Mouse (Mus musculus): ENCODE results near the gene Tesmin. TPM values are rescaled to one million over a fixed set of nuclear protein-coding genes. Genes with fewer than 3 reads are reported as not detected.

Tesmin gene
- polyA plus RNA-seq, 1 experiment from 2014 or later, result 0.35 TPM

DNA sequence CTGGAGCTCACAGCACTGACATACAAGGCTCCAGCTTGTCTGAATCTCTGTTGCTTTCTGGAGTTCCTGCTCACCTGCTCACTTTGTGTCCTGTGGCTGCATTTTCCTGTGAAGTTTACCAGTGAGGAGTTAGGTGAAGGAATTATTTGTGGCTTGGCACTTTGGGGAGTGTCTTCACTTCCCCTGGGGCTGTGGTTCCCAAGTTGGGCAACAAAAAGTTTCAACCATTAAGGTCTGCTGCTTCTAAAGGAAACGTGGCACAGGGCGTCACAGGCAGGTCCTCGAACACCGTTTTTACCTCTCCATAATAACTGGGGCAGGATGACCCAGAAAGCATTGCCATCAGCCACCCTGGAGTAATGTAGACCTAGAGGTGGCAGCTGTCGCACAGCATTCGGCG, 12.8 kb downstream of the Tesmin start:
- WGBS, result 86% methylated on average over 7 of the region's 7 CpGs

DNA sequence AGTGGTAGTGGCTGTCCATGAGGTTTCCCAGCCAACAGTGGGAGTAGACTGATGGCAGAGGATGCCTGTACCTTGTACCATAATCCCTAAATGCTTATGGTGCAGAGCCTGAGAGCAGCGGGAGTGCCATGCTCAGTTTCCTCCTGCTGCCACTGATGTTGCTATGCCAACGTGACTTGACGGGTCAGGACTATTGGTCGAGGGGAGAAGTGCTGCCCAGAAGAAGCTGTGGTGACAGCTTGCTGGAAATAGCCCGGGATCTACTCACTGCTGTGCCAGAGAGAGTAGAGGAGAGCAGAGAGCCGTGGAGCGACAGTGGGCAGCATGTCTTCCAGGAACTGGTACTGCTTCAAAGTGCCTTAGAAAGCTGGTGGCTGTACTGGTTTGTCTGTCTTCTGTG, 13.3 kb downstream of the Tesmin start:
- no peak for ATAC-seq
- Histone ChIP-seq H3K27me3 (no peaks in the 10 kb centered on the region), H3K27ac (no peak overlapping the region), H3K9me3 (no peaks in the 10 kb centered on the region), H3K4me3 (replicated peaks) (no peak overlapping the region), H3K4me1 (replicated peaks) (no peaks in the 10 kb centered on the region), H3K4me2 (replicated peaks) (no peak overlapping the region), H3K9ac (replicated peaks) (no peak overlapping the region), H3K36me3 (no peaks in the 10 kb centered on the region)
- WGBS, result 54% methylated on average over 7 of the region's 7 CpGs

More for the DNA sequence above, 12.8 kb downstream of the Tesmin start:
- no peak for ATAC-seq
- no peaks in the 10 kb centered on the region for H3K9me3 ChIP-seq
- H3K4me3 ChIP-seq (replicated peaks), result no peak overlapping the region
- H3K27ac ChIP-seq, result no peak overlapping the region
- H3K4me2 ChIP-seq (replicated peaks), result no peak overlapping the region
- no peaks in the 10 kb centered on the region for H3K27me3 ChIP-seq
- no peaks in the 10 kb centered on the region for H3K4me1 ChIP-seq (replicated peaks)
- H3K36me3 ChIP-seq, result no peaks in the 10 kb centered on the region
- no peak overlapping the region for H3K9ac ChIP-seq (replicated peaks)

DNA sequence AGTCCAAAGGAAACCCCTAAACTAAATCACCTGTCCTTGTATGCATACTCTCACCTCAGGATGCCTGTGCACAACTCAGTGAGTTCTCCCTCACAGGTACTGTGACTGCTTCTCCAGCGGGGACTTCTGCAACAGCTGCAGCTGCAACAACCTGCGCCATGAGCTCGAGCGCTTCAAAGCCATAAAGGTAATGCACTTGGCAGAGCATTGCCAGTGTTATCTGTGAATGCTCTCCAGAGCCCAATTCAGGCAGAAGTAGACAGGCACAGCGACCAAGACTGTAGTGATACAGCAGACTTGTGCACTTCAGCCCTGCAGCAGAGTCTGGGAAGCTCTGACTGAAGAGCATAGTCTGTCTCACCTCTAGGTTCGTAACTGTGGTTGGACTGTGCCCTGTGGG, 13.7 kb downstream of the Tesmin start:
- H3K36me3 ChIP-seq, result no peaks in the 10 kb centered on the region
- no peak for ATAC-seq
- WGBS, result 85% methylated on average over 6 of the region's 6 CpGs
- no peak overlapping the region for H3K4me3 ChIP-seq (replicated peaks)
- H3K27ac ChIP-seq, result no peak overlapping the region
- no peak overlapping the region for H3K4me2 ChIP-seq (replicated peaks)
- H3K9me3 ChIP-seq, result no peaks in the 10 kb centered on the region
- H3K9ac ChIP-seq (replicated peaks), result no peak overlapping the region
- H3K4me1 ChIP-seq (replicated peaks), result no peaks in the 10 kb centered on the region
- no peaks in the 10 kb centered on the region for H3K27me3 ChIP-seq

DNA sequence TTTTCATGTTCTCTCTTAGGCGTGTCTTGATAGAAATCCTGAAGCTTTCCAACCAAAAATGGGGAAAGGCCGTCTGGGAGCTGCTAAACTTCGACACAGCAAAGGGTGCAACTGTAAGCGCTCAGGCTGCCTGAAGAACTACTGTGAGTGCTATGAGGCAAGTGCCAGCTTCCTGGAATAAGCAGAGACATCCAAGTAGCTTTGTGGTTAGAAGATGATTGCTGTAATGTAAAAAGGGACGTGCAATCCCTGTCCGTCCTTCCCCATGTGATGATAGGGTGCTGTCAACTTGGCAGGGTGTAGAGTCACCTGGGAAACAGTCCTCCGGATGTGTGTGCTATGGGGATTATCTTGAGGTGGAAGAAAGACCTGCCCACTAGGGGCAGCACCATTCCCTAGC, 15.4 kb downstream of the Tesmin start:
- H3K4me1 ChIP-seq (replicated peaks), result no peaks in the 10 kb centered on the region
- WGBS, result 83% methylated on average over 7 of the region's 7 CpGs
- no peaks in the 10 kb centered on the region for H3K27me3 ChIP-seq
- H3K4me3 ChIP-seq (replicated peaks), result no peak overlapping the region
- no peaks in the 10 kb centered on the region for H3K36me3 ChIP-seq
- no peak for ATAC-seq
- no peak overlapping the region for H3K4me2 ChIP-seq (replicated peaks)
- H3K9me3 ChIP-seq, result no peaks in the 10 kb centered on the region
- no peak overlapping the region for H3K9ac ChIP-seq (replicated peaks)
- H3K27ac ChIP-seq, result no peak overlapping the region

DNA sequence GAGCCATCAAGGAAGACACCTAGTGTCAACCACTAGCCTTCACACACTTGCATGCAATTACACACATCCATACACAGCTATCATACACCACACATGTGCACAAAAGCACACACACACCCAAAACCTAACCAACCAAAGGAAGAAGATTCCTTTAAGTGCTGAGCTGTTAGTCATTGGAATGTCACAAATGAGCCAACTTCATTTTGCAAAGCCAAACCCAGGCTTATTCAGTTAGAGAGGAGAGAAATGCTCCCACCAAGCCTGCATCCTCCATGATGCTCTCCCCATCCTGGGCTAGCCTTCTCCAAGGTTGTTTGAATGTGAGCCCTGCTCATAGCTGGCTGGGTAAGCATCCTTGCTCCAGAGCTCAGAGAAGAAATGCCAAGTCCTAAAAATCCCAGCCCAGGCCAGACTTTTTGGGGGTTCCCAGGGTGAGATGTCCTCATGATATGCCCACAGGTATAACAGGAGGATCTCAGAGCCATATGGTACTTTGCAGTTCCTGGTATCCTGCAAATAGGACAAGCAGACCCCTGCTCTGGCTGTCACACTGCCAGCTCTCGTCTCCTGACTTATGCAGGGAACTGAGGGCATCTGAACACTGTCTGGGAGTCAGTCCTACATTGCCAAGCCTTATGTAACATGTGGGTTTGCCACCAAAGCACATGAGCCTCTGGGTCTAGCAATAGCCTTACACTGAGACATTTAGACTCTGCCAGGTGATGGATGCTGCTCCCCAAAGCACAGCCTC, 17.0 kb downstream of the Tesmin start:
- no peak for ATAC-seq
- no peak overlapping the region for H3K4me3 ChIP-seq (replicated peaks)
- no peaks in the 10 kb centered on the region for H3K4me1 ChIP-seq (replicated peaks)
- H3K4me2 ChIP-seq (replicated peaks), result no peak overlapping the region
- no peak overlapping the region for H3K9ac ChIP-seq (replicated peaks)
- no peaks in the 10 kb centered on the region for H3K9me3 ChIP-seq
- H3K27me3 ChIP-seq, result no peaks in the 10 kb centered on the region
- no peaks in the 10 kb centered on the region for H3K36me3 ChIP-seq
- 57% methylated on average over 1 of the region's 1 CpGs for WGBS
- no peak overlapping the region for H3K27ac ChIP-seq

DNA sequence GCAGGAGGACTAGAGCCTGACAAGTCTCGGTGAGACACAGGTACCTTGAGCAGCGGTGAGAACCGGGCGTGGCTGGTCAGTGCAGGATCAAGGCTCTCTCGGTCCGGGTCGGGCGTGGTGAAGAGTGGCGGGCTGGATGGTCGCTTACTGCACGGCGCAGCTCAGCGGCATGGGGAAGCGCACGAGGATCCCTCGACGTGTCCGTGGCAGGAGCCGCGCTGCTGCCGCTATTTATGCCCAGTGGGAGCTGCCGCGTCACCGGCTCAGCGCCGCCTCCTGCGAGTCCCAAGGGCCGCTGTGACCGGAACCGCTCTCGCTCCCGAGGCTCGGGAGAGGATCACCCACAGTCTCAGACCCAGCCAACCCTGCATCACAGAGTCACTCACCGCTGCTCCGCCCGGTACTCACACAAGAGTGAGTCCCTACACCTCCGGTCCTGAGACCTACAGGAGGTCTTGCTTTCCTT, 25.6 kb downstream of the Tesmin start, which contains the start of gene Gal:
Gal (minus strand) TSS at position 277 of the 466 bp plus-strand sequence.
- no peak within 1 kb of the TSS for H3K27ac ChIP-seq
- WGBS, result 6% methylated on average over 37 of the region's 37 CpGs
- peak; percentile 65 for ATAC-seq

DNA sequence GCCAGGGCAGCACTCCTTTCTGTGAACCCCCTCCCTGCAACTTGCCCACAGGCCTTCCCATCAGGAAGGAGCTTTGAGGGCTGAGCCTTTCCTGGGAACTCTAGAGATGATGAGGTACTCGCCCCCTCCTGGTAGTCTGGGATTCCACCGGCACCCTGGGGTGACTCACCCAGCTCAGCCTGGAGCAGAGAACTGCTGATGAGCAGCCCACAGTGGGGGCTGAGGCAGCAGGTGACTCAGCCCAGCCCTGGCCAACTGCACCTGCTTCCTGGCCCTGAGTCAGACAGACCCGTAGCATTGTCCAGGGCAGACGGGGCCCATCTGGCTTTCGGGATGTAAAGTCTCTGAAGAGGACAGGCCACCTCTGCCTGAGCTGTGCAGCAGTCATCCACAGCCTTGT, 30.6 kb downstream of the Tesmin start:
- H3K27me3 ChIP-seq, result peaks cover 20% of the 10 kb centered on the region
- peaks cover 4% of the 10 kb centered on the region for H3K4me1 ChIP-seq (replicated peaks)
- H3K9ac ChIP-seq (replicated peaks), result no peak overlapping the region
- H3K4me2 ChIP-seq (replicated peaks), result no peak overlapping the region
- 48% methylated on average over 5 of the region's 5 CpGs for WGBS
- no peak overlapping the region for H3K4me3 ChIP-seq (replicated peaks)
- H3K27ac ChIP-seq, result no peak overlapping the region
- ATAC-seq, result 0 out of 2 replicates have a peak, but pooled peaks have one; percentile 8
- no peaks in the 10 kb centered on the region for H3K9me3 ChIP-seq
- H3K36me3 ChIP-seq, result no peaks in the 10 kb centered on the region

More for the DNA sequence above, 25.6 kb downstream of the Tesmin start, which contains the start of gene Gal:
- H3K9me3 ChIP-seq, result no peaks in the 10 kb centered on the region
- H3K4me1 ChIP-seq (replicated peaks), result peaks cover 13% of the 10 kb centered on the region
- peak within 1 kb of the TSS; percentile 62 for H3K4me2 ChIP-seq (replicated peaks)
- peaks cover 36% of the 10 kb centered on the region for H3K27me3 ChIP-seq
- peak within 1 kb of the TSS; percentile 37 for H3K4me3 ChIP-seq (replicated peaks)
- no peaks in the 10 kb centered on the region for H3K36me3 ChIP-seq
- peak within 1 kb of the TSS; percentile 58; the same call in 1 of the 2 replicates for H3K9ac ChIP-seq (replicated peaks)

DNA sequence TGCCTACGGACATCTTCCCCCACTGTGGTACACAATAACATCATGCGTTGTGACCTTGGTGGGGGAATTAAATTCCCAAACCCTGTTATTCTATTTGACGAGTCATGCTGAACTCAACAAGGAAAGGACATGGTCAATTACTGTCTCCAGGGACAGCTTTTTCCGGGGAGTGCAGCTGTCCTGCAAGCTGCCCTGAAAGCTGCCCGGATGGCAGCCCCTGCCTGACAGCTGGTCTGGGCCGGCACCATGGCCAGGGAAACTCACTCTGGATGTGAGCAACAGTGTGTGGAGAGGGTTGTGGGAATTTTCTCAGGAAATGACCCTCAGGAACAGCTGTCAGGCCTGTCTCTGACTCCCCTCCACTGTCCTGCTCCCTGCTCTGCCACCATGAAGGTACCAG, 33.8 kb downstream of the Tesmin start:
- ATAC-seq, result no peak
- Histone ChIP-seq H3K36me3 (no peaks in the 10 kb centered on the region), H3K27me3 (no peaks in the 10 kb centered on the region), H3K9ac (replicated peaks) (no peak overlapping the region), H3K27ac (no peak overlapping the region), H3K4me3 (replicated peaks) (no peak overlapping the region), H3K4me2 (replicated peaks) (no peak overlapping the region), H3K9me3 (no peaks in the 10 kb centered on the region), H3K4me1 (replicated peaks) (no peaks in the 10 kb centered on the region)
- WGBS, result 34% methylated on average over 6 of the region's 6 CpGs

DNA sequence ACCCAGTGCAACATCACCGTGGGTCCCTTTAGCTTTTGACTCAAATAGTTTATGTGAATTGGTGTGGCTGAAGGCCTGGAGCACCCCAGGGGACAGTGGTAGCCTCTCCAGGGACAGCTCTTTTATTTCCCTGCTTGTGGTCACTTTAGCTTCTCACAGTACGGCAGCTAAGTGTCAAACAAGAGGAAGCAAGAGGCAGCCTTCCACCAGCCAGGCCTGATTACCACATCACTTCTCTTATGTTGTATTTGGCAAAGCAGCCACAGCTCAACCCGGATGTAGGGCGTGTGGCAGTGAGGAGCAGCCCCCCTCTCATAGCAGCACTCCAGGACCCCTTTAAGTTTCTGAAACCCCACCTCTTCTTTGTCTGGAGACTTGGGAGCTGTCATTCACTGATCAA, 34.3 kb downstream of the Tesmin start:
- no peaks in the 10 kb centered on the region for H3K9me3 ChIP-seq
- H3K4me2 ChIP-seq (replicated peaks), result no peak overlapping the region
- 64% methylated on average over 4 of the region's 4 CpGs for WGBS
- no peak overlapping the region for H3K27ac ChIP-seq
- no peaks in the 10 kb centered on the region for H3K36me3 ChIP-seq
- no peak overlapping the region for H3K4me3 ChIP-seq (replicated peaks)
- H3K9ac ChIP-seq (replicated peaks), result no peak overlapping the region
- H3K27me3 ChIP-seq, result no peaks in the 10 kb centered on the region
- no peaks in the 10 kb centered on the region for H3K4me1 ChIP-seq (replicated peaks)
- no peak for ATAC-seq

DNA sequence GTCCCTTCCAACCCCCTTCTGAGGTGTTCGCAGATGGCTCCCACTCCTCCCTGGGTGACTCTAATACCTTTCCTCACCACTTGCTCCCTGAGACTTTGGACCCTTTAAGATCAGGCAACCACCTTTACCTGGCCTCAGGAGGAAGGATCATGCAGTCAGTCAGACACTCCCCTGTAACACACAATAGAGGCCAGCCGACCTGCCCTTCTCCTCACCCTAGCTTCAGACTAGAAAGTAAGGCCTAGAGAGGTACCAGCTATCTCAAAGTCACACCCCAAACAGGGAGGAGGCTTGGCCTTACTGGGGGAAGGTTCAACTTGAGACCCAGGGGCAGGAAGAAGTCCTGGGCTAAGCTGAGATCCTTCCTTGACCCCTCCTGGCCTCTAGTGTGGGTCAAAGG, 35.6 kb downstream of the Tesmin start:
- no peaks in the 10 kb centered on the region for H3K27me3 ChIP-seq
- WGBS, result 88% methylated on average over 2 of the region's 2 CpGs
- no peaks in the 10 kb centered on the region for H3K9me3 ChIP-seq
- no peak overlapping the region for H3K4me2 ChIP-seq (replicated peaks)
- H3K4me3 ChIP-seq (replicated peaks), result no peak overlapping the region
- no peak for ATAC-seq
- no peaks in the 10 kb centered on the region for H3K36me3 ChIP-seq
- H3K27ac ChIP-seq, result no peak overlapping the region
- peaks cover 3% of the 10 kb centered on the region; the same call in 1 of the 2 replicates for H3K4me1 ChIP-seq (replicated peaks)
- H3K9ac ChIP-seq (replicated peaks), result no peak overlapping the region

DNA sequence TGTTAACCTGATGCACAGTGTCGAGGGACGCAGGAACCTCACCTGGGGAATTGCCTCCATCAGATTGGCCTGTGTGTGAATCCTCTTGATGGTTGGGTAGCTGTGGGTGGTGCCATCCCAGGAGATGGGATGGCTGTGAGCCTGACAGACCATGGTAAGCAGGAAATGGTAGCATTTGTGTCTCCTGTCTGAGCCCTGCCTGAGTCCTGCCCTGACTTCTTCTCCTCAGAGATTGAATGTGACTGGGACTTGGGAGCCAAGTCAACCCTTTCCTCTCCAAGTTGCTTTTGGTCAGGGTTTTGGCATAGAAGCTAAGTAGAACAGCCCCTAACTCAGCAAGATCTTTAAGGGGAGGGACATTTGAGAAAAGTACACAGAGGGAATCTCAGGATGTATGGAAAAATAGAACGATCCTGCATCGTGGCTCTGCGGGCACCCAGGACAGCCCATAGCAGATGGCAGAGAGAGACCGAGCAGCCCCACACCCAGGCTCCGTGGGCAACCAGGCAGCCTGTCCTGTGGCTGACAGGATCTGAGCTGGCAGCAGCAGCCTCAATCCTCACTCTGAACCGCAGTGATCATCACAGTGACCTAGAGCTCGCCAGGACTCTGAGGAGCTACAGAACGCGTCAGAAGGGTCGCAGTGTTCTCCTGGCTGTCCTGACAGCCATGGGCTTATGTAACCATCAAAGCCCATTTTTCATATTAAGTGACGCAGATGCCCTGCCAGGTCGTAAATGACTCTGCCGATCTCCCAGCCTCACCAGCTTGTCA, 39.6 kb downstream of the Tesmin start:
- no peak overlapping the region for H3K4me2 ChIP-seq (replicated peaks)

DNA sequence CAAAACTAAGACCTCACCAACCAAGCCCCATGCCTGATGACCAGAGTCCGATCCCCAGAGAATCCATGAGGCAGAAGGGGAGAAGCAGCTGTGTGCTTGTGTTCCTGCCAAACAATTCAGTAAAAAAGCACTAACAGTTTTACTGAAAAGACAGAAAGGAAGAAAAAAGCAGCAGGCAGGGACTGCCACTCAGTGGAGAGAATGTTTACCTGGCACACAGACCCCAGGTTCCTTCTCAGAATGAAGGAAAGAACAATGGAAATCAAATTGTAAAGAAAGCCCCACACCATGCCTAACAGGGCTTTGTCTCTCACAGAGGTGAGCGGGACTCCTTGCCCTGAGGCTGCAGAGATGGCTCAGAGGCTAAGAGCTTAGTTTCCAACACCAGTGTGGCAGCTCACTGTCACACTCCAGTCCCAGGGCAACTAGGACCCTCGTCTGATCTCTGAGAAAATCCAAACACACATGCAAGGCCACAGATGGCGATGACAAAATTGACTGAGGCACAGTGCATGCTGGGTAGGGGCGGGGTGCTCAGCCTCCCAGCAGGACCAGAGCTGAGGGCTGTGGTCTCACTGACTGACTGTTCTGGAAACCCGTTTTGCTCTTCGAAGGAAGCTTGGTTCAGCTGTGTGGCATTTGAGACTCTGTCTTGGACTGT, 40.6 kb downstream of the Tesmin start:
- H3K9me3 ChIP-seq, result no peaks in the 10 kb centered on the region
- no peak overlapping the region for H3K4me2 ChIP-seq (replicated peaks)
- H3K27me3 ChIP-seq, result no peaks in the 10 kb centered on the region
- peaks cover 13% of the 10 kb centered on the region; the same call in 1 of the 2 replicates for H3K4me1 ChIP-seq (replicated peaks)
- no peak overlapping the region for H3K4me3 ChIP-seq (replicated peaks)
- peak; percentile 44 for ATAC-seq
- 40% methylated on average over 7 of the region's 7 CpGs for WGBS
- peak overlapping the region; percentile 28; the same call in 1 of the 2 replicates for H3K9ac ChIP-seq (replicated peaks)
- peak overlapping the region; percentile 59 for H3K27ac ChIP-seq
- H3K36me3 ChIP-seq, result no peaks in the 10 kb centered on the region

More for the DNA sequence above, 39.6 kb downstream of the Tesmin start:
- no peak overlapping the region for H3K27ac ChIP-seq
- H3K27me3 ChIP-seq, result no peaks in the 10 kb centered on the region
- no peaks in the 10 kb centered on the region for H3K9me3 ChIP-seq
- 87% methylated on average over 15 of the region's 15 CpGs for WGBS
- no peak for ATAC-seq
- 0 out of 2 replicates have a peak overlapping the region, but pooled peaks have one; percentile 28 for H3K9ac ChIP-seq (replicated peaks)
- H3K4me3 ChIP-seq (replicated peaks), result no peak overlapping the region
- no peaks in the 10 kb centered on the region for H3K36me3 ChIP-seq
- peaks cover 6% of the 10 kb centered on the region; the same call in 1 of the 2 replicates for H3K4me1 ChIP-seq (replicated peaks)
